Mouse (Mus musculus) intestine, embryonic 16.5 days (tissue): ENCODE data around the gene Crk. TPM values are rescaled to one million over a fixed set of nuclear protein-coding genes. Genes with fewer than 3 reads are reported as not detected.
"Not testable (repeated sequence)": the region's sequence is repeated elsewhere in the genome, so short reads cannot be mapped to it uniquely, and the experiment has no call there.

ENCODE experiments used
- ATAC-seq: fragments of 200-750 bp; cut with Nextera tagmentation; 2 replicates; pipeline ENCODE4 v1.8.0; 2017; ENCODE audit warnings: moderate TSS enrichment, moderate library complexity
- H3K27ac ChIP-seq: fragments of 300-500 bp; sonication (generic); 2 replicates; pipeline ENCODE4 v1.5.1; 2014; ENCODE audit warnings: mild to moderate bottlenecking, low read length
- H3K27me3 ChIP-seq: fragments of 300-500 bp; sonication (generic); replicated peaks from 2 replicates; pipeline ENCODE4 v1.6.1; 2014; ENCODE audit warnings: low read length, control low read depth, mixed read lengths; ENCODE audit not compliant: control insufficient read depth, insufficient read depth
- H3K36me3 ChIP-seq: fragments of 300-500 bp; sonication (generic); 2 replicates; pipeline ENCODE4 v1.6.1; 2014; ENCODE audit warnings: low read length, control low read depth; ENCODE audit not compliant: control insufficient read depth, insufficient read depth
- H3K4me1 ChIP-seq: fragments of 300-500 bp; sonication (generic); 2 replicates; pipeline ENCODE4 v1.6.1; 2014; ENCODE audit warnings: low read length, control low read depth, mixed read lengths; ENCODE audit not compliant: control insufficient read depth, insufficient read depth
- H3K4me2 ChIP-seq: fragments of 300-500 bp; sonication (generic); 2 replicates; pipeline ENCODE4 v1.6.1; 2014; ENCODE audit warnings: low read depth, low read length, control low read depth
- H3K4me3 ChIP-seq: fragments of 300-500 bp; sonication (generic); 2 replicates; pipeline ENCODE4 v1.5.1; 2014; ENCODE audit warnings: mild to moderate bottlenecking, low read length
- H3K9ac ChIP-seq: fragments of 300-500 bp; sonication (generic); 2 replicates; pipeline ENCODE4 v1.6.1; 2014; ENCODE audit warnings: low read depth, low read length
- H3K9me3 ChIP-seq: fragments of 300-500 bp; sonication (generic); 2 replicates; pipeline ENCODE4 v1.6.1; 2016; ENCODE audit warnings: low read length, control low read depth; ENCODE audit not compliant: control insufficient read depth
- WGBS: fragments of 180-500 bp; shearing (Covaris S2); extraction: QIAGEN DNeasy Blood & Tissue Kit; methylation state at CpG from one replicate; pipeline ENCODE4 v1.1.7; 2014; 5-methylcytosine and 5-hydroxymethylcytosine counted together
- polyA plus RNA-seq: library from polyadenylated mRNA; unstranded; fragments of >200 nt; fragmentation: Nextera tagmentation; extraction: Ambion mirVana; gene quantifications from 2 replicates; pipeline ENCODE4 v1.2.1, GENCODE M21; 2015

Crk gene
- polyA plus RNA-seq, 1 experiment from 2014 or later, result 94.1 TPM

DNA sequence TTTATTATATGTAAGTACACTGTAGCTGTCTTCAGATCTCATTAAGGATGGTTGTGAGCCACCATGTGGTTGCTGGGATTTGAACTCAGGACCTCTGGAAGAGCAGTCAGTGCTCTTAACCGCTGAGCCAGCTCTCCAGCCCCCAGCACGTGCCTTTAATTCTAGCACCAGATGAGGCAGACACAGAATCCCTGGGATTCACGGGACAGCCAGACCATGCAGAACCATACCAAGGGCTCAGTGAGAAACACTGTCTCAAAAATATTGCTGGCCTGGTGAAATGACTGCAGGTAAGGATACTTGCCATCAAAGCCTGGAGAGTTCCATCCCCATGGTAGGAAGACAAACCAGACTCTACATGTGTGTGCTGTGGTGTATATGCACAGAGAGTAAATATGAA is 18.4 kb downstream of the Crk start:
- H3K9ac ChIP-seq, H3K27me3 ChIP-seq, ATAC-seq, H3K4me2 ChIP-seq, H3K9me3 ChIP-seq, H3K27ac ChIP-seq, H3K4me3 ChIP-seq, H3K4me1 ChIP-seq: not testable (repeated sequence)
- 89% methylated on average over 3 of the region's 3 CpGs for WGBS
- H3K36me3 ChIP-seq, result peaks cover 19% of the 10 kb centered on the region

DNA sequence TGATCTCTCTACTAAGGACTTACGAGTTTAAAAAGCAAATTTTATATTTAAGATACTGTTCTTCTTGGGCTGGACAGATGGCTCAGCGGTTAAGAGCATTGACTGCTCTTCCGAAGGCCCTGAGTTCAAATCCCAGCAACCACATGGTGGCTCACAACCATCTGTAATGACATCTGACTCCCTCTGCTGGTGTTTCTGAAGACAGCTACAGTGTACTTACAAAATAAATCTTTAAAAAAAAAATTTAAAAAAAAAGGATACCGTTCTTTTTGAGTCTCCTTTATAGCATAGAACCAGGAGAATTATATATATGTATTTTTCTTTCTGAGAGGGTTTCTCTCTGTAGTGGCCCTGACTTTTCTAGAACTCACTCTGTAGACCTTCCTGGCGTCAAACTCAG is 21.5 kb downstream of the Crk start:
- Histone ChIP-seq H3K4me3 (no peak overlapping the region), H3K36me3 (peaks cover 21% of the 10 kb centered on the region)
- ATAC-seq, result no peak

DNA sequence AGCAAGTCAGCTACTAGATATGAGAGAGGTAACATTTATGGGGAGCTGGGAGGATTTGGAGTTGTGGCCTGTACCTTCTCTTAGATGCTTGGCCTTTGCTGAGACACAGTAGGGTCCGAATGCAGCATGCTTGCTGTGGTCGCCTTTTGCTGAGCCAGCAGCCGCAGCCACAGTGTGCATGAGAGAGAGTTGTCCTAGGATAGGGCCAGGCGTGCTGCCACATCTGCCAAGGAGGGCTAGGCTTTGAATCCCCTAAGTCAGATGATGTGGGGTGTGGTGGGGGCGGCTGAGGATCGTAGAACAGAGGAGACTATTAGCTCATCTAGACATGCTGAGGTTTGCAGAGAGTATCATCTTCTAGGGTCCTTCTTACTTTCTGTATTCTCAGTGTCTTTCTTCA is 23.7 kb downstream of the Crk start:
- Histone ChIP-seq H3K9ac (no peak overlapping the region), H3K4me2 (no peak overlapping the region), H3K27me3 (no peaks in the 10 kb centered on the region), H3K4me3 (no peak overlapping the region), H3K36me3 (peaks cover 20% of the 10 kb centered on the region), H3K4me1 (no peaks in the 10 kb centered on the region), H3K9me3 (no peaks in the 10 kb centered on the region), H3K27ac (no peak overlapping the region)
- 89% methylated on average over 6 of the region's 6 CpGs for whole genome bisulfite sequencing
- ATAC-seq, result no peak

More for the DNA sequence above, 21.5 kb downstream of the Crk start:
- H3K9ac ChIP-seq, result no peak overlapping the region
- H3K4me1 ChIP-seq, result no peaks in the 10 kb centered on the region
- H3K27ac ChIP-seq, result no peak overlapping the region
- no peaks in the 10 kb centered on the region for H3K9me3 ChIP-seq
- WGBS, result 94% methylated on average over 5 of the region's 5 CpGs
- no peaks in the 10 kb centered on the region for H3K27me3 ChIP-seq
- H3K4me2 ChIP-seq, result no peak overlapping the region

DNA sequence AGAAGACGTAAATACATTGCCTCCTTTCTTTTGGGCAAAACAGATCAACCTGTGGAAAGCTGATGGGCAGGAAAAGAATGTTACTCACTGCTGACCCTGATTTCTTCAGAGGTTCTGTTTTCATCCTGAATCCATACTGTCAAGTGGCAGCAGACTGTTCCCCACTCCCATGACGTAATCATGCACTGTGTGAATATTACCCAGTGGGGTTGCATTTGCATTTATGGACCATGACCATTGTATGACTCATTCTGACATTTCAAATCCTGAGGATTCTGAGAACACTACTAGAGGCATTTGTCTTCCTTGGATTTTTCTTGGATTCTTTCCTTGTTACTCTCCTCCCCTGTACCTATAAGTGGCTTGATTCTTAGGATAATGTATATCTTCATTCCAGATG is 24.7 kb downstream of the Crk start:
- H3K27me3 ChIP-seq, result no peaks in the 10 kb centered on the region
- no peak overlapping the region for H3K4me2 ChIP-seq
- no peak overlapping the region for H3K9ac ChIP-seq
- no peaks in the 10 kb centered on the region for H3K4me1 ChIP-seq
- no peaks in the 10 kb centered on the region for H3K9me3 ChIP-seq
- ATAC-seq, result no peak
- 93% methylated on average over 2 of the region's 2 CpGs for WGBS
- no peak overlapping the region for H3K27ac ChIP-seq
- no peak overlapping the region for H3K4me3 ChIP-seq
- peaks cover 14% of the 10 kb centered on the region; the same call in 1 of the 2 replicates for H3K36me3 ChIP-seq

DNA sequence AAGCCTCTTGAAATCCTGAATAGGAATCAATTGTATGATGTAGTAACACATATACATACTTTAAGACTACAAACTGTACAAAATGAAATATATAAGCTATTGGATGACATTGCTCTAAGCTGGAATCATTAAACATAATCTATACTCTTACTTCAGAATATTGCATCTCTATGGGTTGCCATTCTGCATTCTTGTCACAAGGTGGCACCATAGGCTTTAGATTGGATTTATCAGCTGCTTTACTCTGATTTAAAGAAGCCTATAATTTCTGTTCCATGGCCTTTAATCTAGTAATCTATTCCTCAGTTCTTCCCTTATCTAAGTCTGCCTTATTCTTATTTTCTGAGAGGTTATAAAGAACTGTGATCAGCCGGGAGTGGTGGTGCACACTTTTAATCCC is 34.9 kb downstream of the Crk start:
- H3K4me1 ChIP-seq, result no peaks in the 10 kb centered on the region
- ATAC-seq, result no peak
- 94% methylated on average over 1 of the region's 1 CpGs for WGBS
- no peak overlapping the region for H3K9ac ChIP-seq
- H3K36me3 ChIP-seq, result no peaks in the 10 kb centered on the region
- no peaks in the 10 kb centered on the region for H3K27me3 ChIP-seq
- H3K27ac ChIP-seq, result no peak overlapping the region
- no peaks in the 10 kb centered on the region for H3K9me3 ChIP-seq
- H3K4me3 ChIP-seq, result no peak overlapping the region
- H3K4me2 ChIP-seq, result no peak overlapping the region

DNA sequence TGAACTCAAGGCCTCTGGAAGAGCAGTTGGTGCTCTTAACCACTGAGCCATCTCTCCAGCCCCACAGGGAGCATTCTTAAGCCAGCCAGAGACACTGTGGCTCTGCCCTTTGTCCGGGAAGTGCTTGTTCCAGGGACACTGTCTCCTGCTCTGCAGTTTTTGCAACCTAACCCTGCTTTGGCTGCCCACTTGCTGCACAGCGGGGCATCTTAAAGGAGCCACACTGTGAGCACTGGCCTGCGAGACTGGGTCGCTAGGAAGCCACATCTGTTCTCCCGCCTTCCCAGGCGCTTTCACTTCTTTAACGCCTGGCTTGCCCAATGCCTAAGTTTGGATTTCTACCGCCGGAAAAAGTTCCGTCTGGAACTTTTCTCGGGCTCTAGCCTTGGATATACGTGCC is 36.5 kb downstream of the Crk start:
- Histone ChIP-seq H3K4me3 (no peak overlapping the region), H3K36me3 (no peaks in the 10 kb centered on the region), H3K9me3 (no peaks in the 10 kb centered on the region), H3K4me2 (no peak overlapping the region), H3K4me1 (no peaks in the 10 kb centered on the region), H3K27ac (no peak overlapping the region), H3K9ac (no peak overlapping the region), H3K27me3 (no peaks in the 10 kb centered on the region)
- no peak for ATAC-seq
- 30% methylated on average over 12 of the region's 12 CpGs for WGBS

DNA sequence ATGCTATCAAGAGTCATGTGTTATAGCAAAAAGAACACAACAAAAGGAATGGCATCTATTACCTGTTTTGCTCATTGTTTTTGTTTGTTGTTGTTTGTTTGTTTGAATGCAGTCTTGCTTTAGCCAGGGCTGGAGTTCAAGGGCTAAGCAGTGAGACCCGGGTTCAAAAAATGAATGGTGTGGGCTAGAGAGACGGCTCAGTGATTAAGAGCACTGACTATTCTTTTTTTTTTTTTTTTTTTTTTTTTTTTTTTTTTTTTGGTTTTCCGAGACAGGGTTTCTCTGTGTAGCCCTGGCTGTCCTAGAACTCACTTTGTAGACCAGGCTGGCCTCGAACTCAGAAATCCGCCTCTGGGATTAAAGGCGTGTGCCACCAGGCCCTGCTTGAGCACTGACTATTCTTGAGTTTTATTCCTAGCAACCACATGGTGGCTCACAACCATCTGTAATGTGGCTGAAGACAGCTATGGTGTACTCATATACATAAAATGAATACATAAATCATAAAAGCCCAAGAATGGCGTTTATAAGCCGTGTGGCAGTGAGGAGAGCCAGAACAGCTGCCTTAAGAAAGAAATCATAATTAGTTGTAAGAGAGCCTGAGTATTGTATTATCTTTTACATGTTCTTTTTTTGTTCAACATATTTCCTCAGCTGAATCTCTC is 37.7 kb downstream of the Crk start:
- H3K9me3 ChIP-seq, result no peaks in the 10 kb centered on the region
- H3K4me1 ChIP-seq, result no peaks in the 10 kb centered on the region
- no peak overlapping the region for H3K4me3 ChIP-seq
- no peaks in the 10 kb centered on the region for H3K27me3 ChIP-seq
- 69% methylated on average over 8 of the region's 8 CpGs for WGBS
- no peak overlapping the region for H3K4me2 ChIP-seq
- ATAC-seq, result no peak
- H3K9ac ChIP-seq, result no peak overlapping the region
- H3K27ac ChIP-seq, result no peak overlapping the region
- H3K36me3 ChIP-seq, result no peaks in the 10 kb centered on the region

DNA sequence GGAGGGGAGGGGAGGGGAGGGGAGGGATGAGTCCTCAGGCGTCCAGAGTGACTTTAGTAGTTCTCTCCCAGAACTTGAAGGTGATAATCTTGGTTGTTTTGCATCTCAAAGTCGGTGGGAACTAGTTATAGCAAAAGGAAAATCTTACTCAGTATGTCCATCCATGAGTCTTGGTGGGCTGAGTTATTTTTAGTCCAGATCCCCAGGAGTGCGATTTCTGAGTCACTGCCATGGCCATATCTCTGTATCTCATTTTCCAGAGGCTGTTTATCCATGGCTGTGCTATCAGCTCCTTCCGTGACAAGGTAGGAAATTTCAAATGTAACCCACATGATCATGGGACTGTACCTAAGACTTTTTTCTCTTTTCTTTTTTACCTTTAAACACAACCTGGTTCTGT is 43.3 kb downstream of the Crk start:
- H3K4me3 ChIP-seq, result no peak overlapping the region
- 48% methylated on average over 4 of the region's 4 CpGs for WGBS
- no peak for ATAC-seq

DNA sequence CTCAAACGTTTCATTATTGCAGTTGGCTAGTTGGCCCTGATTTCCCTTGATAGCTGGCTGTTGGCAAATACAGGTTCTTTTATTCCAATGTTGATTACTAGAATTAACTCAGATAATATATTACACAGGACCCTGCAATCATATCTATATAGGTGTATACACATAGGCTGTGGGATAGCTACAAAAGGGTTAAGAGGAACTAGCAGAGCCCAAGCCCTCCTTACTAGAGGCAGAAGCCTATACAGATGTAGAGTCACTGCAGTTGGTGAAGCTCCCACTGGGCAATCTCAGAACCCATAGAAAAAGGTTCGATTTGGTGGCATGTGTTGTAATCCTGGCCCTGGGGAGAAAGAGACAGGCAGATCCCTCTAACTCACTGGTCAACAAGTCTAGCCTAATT is 48.1 kb downstream of the Crk start:
- H3K4me3 ChIP-seq, result no peak overlapping the region
- no peak overlapping the region for H3K9ac ChIP-seq
- H3K4me1 ChIP-seq, result peaks cover 9% of the 10 kb centered on the region; the same call in 1 of the 2 replicates
- H3K27me3 ChIP-seq, result no peaks in the 10 kb centered on the region
- H3K27ac ChIP-seq, result no peak overlapping the region
- no peaks in the 10 kb centered on the region for H3K36me3 ChIP-seq
- H3K4me2 ChIP-seq, result no peak overlapping the region
- ATAC-seq, result no peak
- WGBS, result 62% methylated on average over 2 of the region's 2 CpGs
- H3K9me3 ChIP-seq, result no peaks in the 10 kb centered on the region

More for the DNA sequence above, 43.3 kb downstream of the Crk start:
- Histone ChIP-seq H3K27me3 (no peaks in the 10 kb centered on the region), H3K9me3 (no peaks in the 10 kb centered on the region), H3K4me2 (no peak overlapping the region), H3K9ac (no peak overlapping the region), H3K27ac (no peak overlapping the region), H3K36me3 (no peaks in the 10 kb centered on the region), H3K4me1 (no peaks in the 10 kb centered on the region)

DNA sequence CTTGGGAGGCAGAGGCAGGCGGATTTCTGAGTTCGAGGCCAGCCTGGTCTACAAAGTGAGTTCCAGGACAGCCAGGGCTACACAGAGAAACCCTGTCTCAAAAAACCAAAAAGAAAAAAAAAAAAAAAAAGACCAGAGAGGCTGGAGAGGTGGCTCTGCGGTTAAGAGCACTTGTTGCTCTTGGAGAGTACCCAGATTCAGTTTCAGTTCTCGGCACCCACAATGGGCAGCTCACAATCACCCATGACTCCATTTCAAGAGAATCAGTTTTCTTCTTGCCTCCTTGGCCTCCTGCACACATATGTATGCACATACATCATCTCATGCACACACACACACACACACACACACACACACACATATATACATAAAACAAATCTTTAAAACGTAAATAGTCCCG is 48.6 kb downstream of the Crk start:
- H3K4me3 ChIP-seq, H3K27me3 ChIP-seq, H3K36me3 ChIP-seq, H3K9ac ChIP-seq, H3K27ac ChIP-seq, ATAC-seq, H3K9me3 ChIP-seq, H3K4me1 ChIP-seq, H3K4me2 ChIP-seq: not testable (repeated sequence)
- WGBS, result 78% methylated on average over 6 of the region's 6 CpGs
